Mouse (Mus musculus) neural tube, embryonic 13.5 days (tissue): ENCODE data around the gene Fos. TPM values are rescaled to one million over a fixed set of nuclear protein-coding genes. Genes with fewer than 3 reads are reported as not detected.

Experiments
- ATAC-seq: fragments of 200-750 bp; cut with Nextera tagmentation; 2 replicates; pipeline ENCODE4 v1.8.0; 2017; ENCODE audit warnings: low read depth, mild to moderate bottlenecking, moderate TSS enrichment, moderate library complexity
- H3K27ac ChIP-seq: fragments of 300-500 bp; sonication (generic); replicated peaks from 2 replicates; pipeline ENCODE4 v1.5.1; 2015; ENCODE audit warnings: moderate library complexity, mild to moderate bottlenecking, inconsistent platforms
- H3K27me3 ChIP-seq: fragments of 300-500 bp; sonication (generic); 2 replicates; pipeline ENCODE4 v1.6.1; 2015; ENCODE audit warnings: mild to moderate bottlenecking, inconsistent platforms
- H3K36me3 ChIP-seq: fragments of 300-500 bp; sonication (generic); 2 replicates; pipeline ENCODE4 v1.6.1; 2015; ENCODE audit warnings: mild to moderate bottlenecking, inconsistent platforms
- H3K4me1 ChIP-seq: fragments of 300-500 bp; sonication (generic); replicated peaks from 2 replicates; pipeline ENCODE4 v1.6.1; 2015; ENCODE audit warnings: inconsistent platforms
- H3K4me2 ChIP-seq: fragments of 300-500 bp; sonication (generic); 2 replicates; pipeline ENCODE4 v1.6.1; 2015; ENCODE audit warnings: inconsistent platforms, mild to moderate bottlenecking, moderate library complexity
- H3K4me3 ChIP-seq: fragments of 300-500 bp; sonication (generic); 2 replicates; pipeline ENCODE4 v1.5.1; 2015; ENCODE audit warnings: mild to moderate bottlenecking, inconsistent platforms
- H3K9ac ChIP-seq: fragments of 300-500 bp; sonication (generic); 2 replicates; pipeline ENCODE4 v1.6.1; 2015; ENCODE audit warnings: moderate library complexity, mild to moderate bottlenecking, inconsistent platforms
- H3K9me3 ChIP-seq: fragments of 300-500 bp; sonication (generic); 2 replicates; pipeline ENCODE4 v1.6.1; 2016; ENCODE audit warnings: inconsistent platforms
- WGBS: fragments of 180-500 bp; shearing (Covaris S2); methylation state at CpG from one replicate; pipeline ENCODE4 v1.1.7; 2015; 5-methylcytosine and 5-hydroxymethylcytosine counted together
- polyA plus RNA-seq: library from polyadenylated mRNA; unstranded; fragments of >200 nt; fragmentation: Nextera tagmentation; extraction: Ambion mirVana; gene quantifications from 2 replicates; pipeline ENCODE4 v1.2.1, GENCODE M21; 2015

Gene Fos
- polyA plus RNA-seq, 1 experiment from 2014 or later: 1.9 TPM

DNA sequence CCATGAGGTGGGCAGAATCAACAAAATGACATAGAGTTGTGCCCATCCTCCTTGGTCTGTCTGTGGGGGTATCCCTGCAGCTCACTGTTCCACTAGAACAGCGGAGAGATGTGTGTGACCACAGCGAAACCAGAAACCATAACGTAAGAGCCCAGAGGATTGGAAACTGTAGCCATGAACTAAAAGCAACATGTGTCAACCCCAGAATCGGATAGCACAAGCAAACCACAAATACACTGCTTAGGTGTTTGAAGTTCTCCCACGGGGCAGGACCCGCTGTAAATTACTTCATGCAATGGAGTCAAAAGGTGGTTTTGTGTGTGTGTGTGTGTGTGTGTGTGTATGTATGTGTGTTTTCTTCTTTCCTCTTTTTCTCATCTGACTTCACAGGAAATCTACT is 26.7 kb upstream of the Fos start:
- Histone ChIP-seq H3K4me3 (no peak overlapping the region), H3K36me3 (no peaks in the 10 kb centered on the region), H3K4me2 (no peak overlapping the region), H3K27ac (no peak overlapping the region), H3K4me1 (peaks cover 13% of the 10 kb centered on the region; the same call in 1 of the 2 replicates), H3K27me3 (no peaks in the 10 kb centered on the region), H3K9me3 (no peaks in the 10 kb centered on the region), H3K9ac (no peak overlapping the region)
- WGBS: 83% methylated on average over 6 of the region's 6 CpGs
- no peak for ATAC-seq

DNA sequence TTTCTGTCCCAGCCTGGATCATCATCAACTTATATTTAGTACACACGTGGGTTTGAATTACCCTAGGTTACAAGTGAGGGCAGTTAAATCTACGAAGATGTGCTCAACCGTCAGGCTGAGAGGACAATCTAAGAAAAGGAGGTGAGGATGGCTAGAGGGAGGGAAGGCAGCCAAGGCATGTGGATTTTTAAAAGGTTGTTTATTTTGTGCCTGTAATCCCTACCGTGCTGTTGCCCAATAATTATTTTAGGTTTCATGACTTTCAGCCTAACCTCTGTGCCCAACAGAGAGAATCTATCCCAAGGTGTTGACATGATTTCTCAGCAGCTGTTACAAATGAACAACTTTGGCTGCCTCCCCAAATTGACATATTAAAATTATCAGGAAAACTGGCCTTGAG is 26.2 kb upstream of the Fos start:
- H3K4me1 ChIP-seq: peaks cover 17% of the 10 kb centered on the region; the same call in 1 of the 2 replicates
- no peak for ATAC-seq
- no peaks in the 10 kb centered on the region for H3K9me3 ChIP-seq
- H3K27ac ChIP-seq: no peak overlapping the region
- no peaks in the 10 kb centered on the region for H3K27me3 ChIP-seq
- H3K9ac ChIP-seq: no peak overlapping the region
- H3K4me2 ChIP-seq: no peak overlapping the region
- WGBS: 76% methylated on average over 4 of the region's 4 CpGs
- H3K4me3 ChIP-seq: no peak overlapping the region
- no peaks in the 10 kb centered on the region for H3K36me3 ChIP-seq

DNA sequence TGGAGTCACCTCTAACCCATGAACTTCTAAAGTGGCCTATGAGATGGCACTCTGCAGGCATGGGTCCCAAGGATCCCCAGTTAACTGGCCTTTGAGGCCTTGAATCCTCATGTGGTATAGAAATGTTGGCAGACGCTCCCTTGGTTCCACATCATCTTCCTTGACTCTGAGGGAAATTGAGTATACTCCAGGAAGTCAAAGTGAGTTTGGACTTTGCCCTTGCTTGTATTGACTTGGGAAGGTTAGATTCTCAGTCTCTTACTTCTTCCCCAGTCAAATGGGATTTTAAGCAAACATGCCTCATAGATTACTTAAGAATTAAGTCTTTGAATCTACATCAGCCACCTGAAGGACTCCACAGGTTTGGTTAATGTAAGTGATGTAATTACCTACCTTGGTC is 24.2 kb upstream of the Fos start:
- Histone ChIP-seq H3K4me1 (peaks cover 18% of the 10 kb centered on the region), H3K27ac (no peak overlapping the region), H3K4me2 (no peak overlapping the region), H3K27me3 (no peaks in the 10 kb centered on the region), H3K9me3 (no peaks in the 10 kb centered on the region), H3K9ac (no peak overlapping the region), H3K36me3 (no peaks in the 10 kb centered on the region), H3K4me3 (no peak overlapping the region)
- WGBS: 91% methylated on average over 1 of the region's 1 CpGs
- no peak for ATAC-seq

DNA sequence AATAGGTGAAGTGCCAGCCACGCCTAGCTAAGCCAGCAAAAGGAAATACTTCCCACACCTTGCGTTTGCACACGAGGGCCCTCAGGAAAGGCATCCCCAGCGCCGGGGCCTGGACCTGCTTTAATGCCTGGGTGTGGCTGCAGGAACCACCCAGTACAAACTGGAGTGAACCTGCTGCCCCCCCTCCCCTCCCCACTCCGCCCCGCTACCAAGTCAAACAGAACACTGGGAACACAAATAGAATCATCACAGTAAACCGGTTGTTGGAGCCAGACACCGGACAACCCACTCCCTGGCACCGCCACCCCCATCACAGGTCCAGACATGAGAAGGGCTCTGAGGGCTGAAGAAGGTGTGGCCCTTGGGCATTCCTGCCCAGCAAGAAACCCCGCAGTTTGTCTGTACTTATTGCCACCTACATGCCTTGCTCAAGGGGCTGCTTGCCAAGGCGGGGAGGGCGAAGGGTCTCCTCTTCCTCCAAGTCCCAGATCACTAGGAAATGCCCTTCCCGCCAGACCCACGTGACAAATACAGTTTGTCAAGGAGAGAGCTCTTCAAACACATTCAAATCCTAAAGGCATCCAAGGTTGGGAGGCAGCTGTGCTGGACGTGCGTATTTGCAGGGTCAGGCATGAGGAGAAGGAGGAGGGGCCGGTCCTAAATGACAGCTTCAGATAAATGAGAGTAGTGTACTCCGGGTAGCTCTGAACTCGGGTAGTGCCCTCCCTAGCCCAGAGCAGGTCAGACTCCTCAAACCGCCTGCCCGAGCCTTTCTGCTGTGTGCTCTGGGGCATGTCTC is 21.8 kb upstream of the Fos start:
- H3K9me3 ChIP-seq: no peaks in the 10 kb centered on the region
- 45% methylated on average over 22 of the region's 22 CpGs for WGBS
- H3K4me3 ChIP-seq: no peak overlapping the region
- no peaks in the 10 kb centered on the region for H3K27me3 ChIP-seq
- no peak for ATAC-seq
- H3K36me3 ChIP-seq: no peaks in the 10 kb centered on the region
- H3K4me2 ChIP-seq: peak overlapping the region; percentile 29; the same call in 1 of the 2 replicates
- H3K9ac ChIP-seq: peak overlapping the region; percentile 38; the same call in 1 of the 2 replicates
- H3K27ac ChIP-seq: no peak overlapping the region
- peaks cover 32% of the 10 kb centered on the region for H3K4me1 ChIP-seq

- H3K36me3 ChIP-seq: no peaks in the 10 kb centered on the region
- peak overlapping the region; percentile 48 for H3K4me3 ChIP-seq
- WGBS: 2% methylated on average over 44 of the region's 44 CpGs
- H3K9me3 ChIP-seq: no peaks in the 10 kb centered on the region
- peaks cover 44% of the 10 kb centered on the region for H3K4me1 ChIP-seq
- peak overlapping the region; percentile 73 for H3K9ac ChIP-seq
- peak; percentile 99 for ATAC-seq
- H3K27ac ChIP-seq: peak overlapping the region; percentile 96
- H3K27me3 ChIP-seq: no peaks in the 10 kb centered on the region
- peak overlapping the region; percentile 73 for H3K4me2 ChIP-seq
Measured at GRCm38 (mm10) chr12:85455065-85456058, 18.3 kb upstream of the Fos start.

- no peak for ATAC-seq
- peak overlapping the region; percentile 48; the same call in 1 of the 2 replicates for H3K4me3 ChIP-seq
- WGBS: 76% methylated on average over 4 of the region's 4 CpGs
Measured at GRCm38 (mm10) chr12:85456276-85456675, 17.4 kb upstream of the Fos start.

DNA sequence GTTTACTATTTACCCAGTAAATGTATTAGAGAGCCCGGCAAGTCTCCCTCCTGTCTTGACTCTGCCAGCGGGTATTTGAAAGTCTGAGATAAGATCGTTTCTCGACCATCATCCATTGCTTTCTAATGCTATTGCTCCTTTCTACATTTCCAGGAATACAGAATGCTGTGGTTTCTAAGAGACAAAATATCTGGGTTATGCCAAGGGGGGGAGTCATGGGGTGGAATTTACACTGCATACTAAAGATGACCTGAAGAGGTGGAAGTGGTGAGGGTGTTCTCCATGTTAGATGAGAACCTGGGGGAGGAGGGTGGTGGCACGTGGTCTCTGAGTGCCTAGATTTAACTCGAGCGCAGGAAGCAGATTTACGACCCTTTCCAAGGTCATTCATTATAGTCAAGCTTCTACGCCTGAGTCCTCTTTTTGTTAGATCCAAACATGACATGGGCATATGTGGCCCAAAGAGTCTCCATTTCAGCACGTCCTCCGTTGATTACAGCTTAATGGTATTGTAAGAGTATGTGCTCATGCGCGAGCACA is 16.7 kb upstream of the Fos start:
- Histone ChIP-seq H3K4me1 (peaks cover 37% of the 10 kb centered on the region), H3K27me3 (no peaks in the 10 kb centered on the region), H3K9ac (no peak overlapping the region), H3K9me3 (no peaks in the 10 kb centered on the region), H3K36me3 (no peaks in the 10 kb centered on the region), H3K4me3 (no peak overlapping the region), H3K27ac (no peak overlapping the region), H3K4me2 (no peak overlapping the region)
- 48% methylated on average over 13 of the region's 13 CpGs for WGBS
- no peak for ATAC-seq

More at GRCm38 (mm10) chr12:85456276-85456675, 17.4 kb upstream of the Fos start:
- Histone ChIP-seq H3K9ac (peak overlapping the region; percentile 73; the same call in 1 of the 2 replicates), H3K4me2 (peak overlapping the region; percentile 73), H3K4me1 (peaks cover 44% of the 10 kb centered on the region), H3K9me3 (no peaks in the 10 kb centered on the region), H3K27me3 (no peaks in the 10 kb centered on the region), H3K27ac (peak overlapping the region; percentile 96), H3K36me3 (no peaks in the 10 kb centered on the region)

DNA sequence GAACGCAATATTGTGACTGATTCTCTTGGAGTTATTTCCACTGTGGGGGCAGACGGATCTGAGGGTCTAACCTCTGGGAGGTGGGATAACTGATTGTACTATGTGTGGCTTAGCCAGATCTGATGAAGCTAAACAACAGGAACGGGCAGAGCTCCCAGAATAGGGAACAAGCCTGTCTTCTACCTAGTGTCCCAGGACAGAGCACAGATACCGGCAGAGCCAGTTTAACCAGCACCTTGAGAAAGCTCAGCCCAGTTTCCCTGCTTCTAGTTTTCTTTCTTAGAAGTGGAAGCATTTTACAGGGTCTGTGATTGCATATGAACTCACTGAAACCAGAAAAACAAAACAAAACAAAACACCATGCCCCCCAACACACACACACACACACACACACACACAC is 13.9 kb upstream of the Fos start:
- no peak overlapping the region for H3K4me2 ChIP-seq
- H3K9ac ChIP-seq: no peak overlapping the region
- 82% methylated on average over 4 of the region's 4 CpGs for WGBS
- ATAC-seq: no peak
- no peaks in the 10 kb centered on the region for H3K36me3 ChIP-seq
- no peak overlapping the region for H3K4me3 ChIP-seq
- H3K4me1 ChIP-seq: peaks cover 26% of the 10 kb centered on the region
- H3K27ac ChIP-seq: no peak overlapping the region
- H3K9me3 ChIP-seq: no peaks in the 10 kb centered on the region
- no peaks in the 10 kb centered on the region for H3K27me3 ChIP-seq

GRCm38 (mm10) chr12:85461913-85462663 is 11.6 kb upstream of the Fos start:
- Histone ChIP-seq H3K36me3 (no peaks in the 10 kb centered on the region), H3K27me3 (no peaks in the 10 kb centered on the region)
- 59% methylated on average over 21 of the region's 21 CpGs for WGBS

DNA sequence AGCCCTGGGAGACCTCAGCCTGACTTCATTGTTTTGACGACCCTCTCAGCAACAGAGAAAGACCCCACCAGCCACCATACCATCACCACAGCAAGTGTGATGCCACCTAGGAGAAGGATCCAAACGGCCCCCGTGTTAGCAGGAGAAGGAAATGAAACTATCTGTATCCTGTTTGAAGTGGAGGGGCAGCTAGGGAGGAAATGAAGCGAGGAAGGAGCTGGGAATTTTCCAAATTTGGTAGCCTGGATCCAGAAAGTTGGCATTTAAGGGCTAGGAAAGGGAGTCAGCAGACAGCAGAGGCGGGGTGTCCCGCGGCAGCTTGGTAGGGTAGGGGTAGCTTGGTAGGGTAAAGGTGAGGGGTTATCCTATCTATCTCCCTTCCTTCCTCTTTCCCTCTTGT is 10.9 kb upstream of the Fos start:
- Histone ChIP-seq H3K36me3 (no peaks in the 10 kb centered on the region), H3K9me3 (no peaks in the 10 kb centered on the region), H3K4me1 (peaks cover 3% of the 10 kb centered on the region), H3K4me3 (no peak overlapping the region), H3K27ac (no peak overlapping the region), H3K9ac (no peak overlapping the region), H3K4me2 (no peak overlapping the region), H3K27me3 (no peaks in the 10 kb centered on the region)
- ATAC-seq: no peak
- WGBS: 66% methylated on average over 7 of the region's 7 CpGs

More at GRCm38 (mm10) chr12:85461913-85462663, 11.6 kb upstream of the Fos start:
- ATAC-seq: no peak
- Histone ChIP-seq H3K9ac (no peak overlapping the region), H3K9me3 (no peaks in the 10 kb centered on the region), H3K27ac (no peak overlapping the region), H3K4me1 (peaks cover 10% of the 10 kb centered on the region), H3K4me2 (no peak overlapping the region), H3K4me3 (no peak overlapping the region)

GRCm38 (mm10) chr12:85464431-85464830 is 9.3 kb upstream of the Fos start:
- H3K36me3 ChIP-seq: no peaks in the 10 kb centered on the region
- no peak overlapping the region for H3K27ac ChIP-seq
- H3K9ac ChIP-seq: no peak overlapping the region
- H3K4me1 ChIP-seq: no peaks in the 10 kb centered on the region; the same call in 1 of the 2 replicates
- ATAC-seq: no peak
- H3K9me3 ChIP-seq: no peaks in the 10 kb centered on the region
- no peaks in the 10 kb centered on the region for H3K27me3 ChIP-seq
- no peak overlapping the region for H3K4me3 ChIP-seq
- 80% methylated on average over 5 of the region's 5 CpGs for WGBS
- no peak overlapping the region for H3K4me2 ChIP-seq
